Mouse (Mus musculus) liver, postnatal 0 days (tissue): Measurements from ENCODE around the gene Uchl4. TPM values are rescaled to one million over a fixed set of nuclear protein-coding genes. Genes with fewer than 3 reads are reported as not detected.
"Not testable (repeated sequence)": the region's sequence is repeated elsewhere in the genome, so short reads cannot be mapped to it uniquely, and the experiment has no call there.

Experiments used
- ATAC-seq: fragments of 200-750 bp; cut with Nextera tagmentation; 2 replicates; pipeline ENCODE4 v1.8.0; 2017; ENCODE audit warnings: mild to moderate bottlenecking, moderate library complexity
- DNase-seq: peaks from one replicate; pipeline ENCODE4 v3.0.0-alpha.2; 2016
- H3K27ac ChIP-seq: fragments of 300-500 bp; sonication (generic); 2 replicates; pipeline ENCODE4 v1.5.1; 2014; ENCODE audit warnings: antibody characterized with exemption, moderate library complexity, mild to moderate bottlenecking, low read depth
- H3K27me3 ChIP-seq: fragments of 300-500 bp; sonication (generic); 2 replicates; pipeline ENCODE4 v1.6.1; 2014; ENCODE audit warnings: low read length, control low read depth, mixed read lengths; ENCODE audit not compliant: insufficient read depth
- H3K36me3 ChIP-seq: fragments of 300-500 bp; sonication (generic); replicated peaks from 2 replicates; pipeline ENCODE4 v1.6.1; 2014; ENCODE audit warnings: mild to moderate bottlenecking, control low read depth, low read length, moderate library complexity, mixed read lengths; ENCODE audit not compliant: insufficient read depth
- H3K4me1 ChIP-seq: fragments of 300-500 bp; sonication (generic); 2 replicates; pipeline ENCODE4 v1.6.1; 2014; ENCODE audit warnings: antibody characterized with exemption, mild to moderate bottlenecking, control low read depth; ENCODE audit not compliant: insufficient read depth
- H3K4me2 ChIP-seq: fragments of 300-500 bp; sonication (generic); 2 replicates; pipeline ENCODE4 v1.6.1; 2014; ENCODE audit warnings: low read depth, mild to moderate bottlenecking, low read length, moderate library complexity, mixed read lengths
- H3K4me3 ChIP-seq: fragments of 300-500 bp; sonication (generic); 2 replicates; pipeline ENCODE4 v1.5.1; 2014; ENCODE audit warnings: low read depth, low read length
- H3K9ac ChIP-seq: fragments of 300-500 bp; sonication (generic); replicated peaks from 2 replicates; pipeline ENCODE4 v1.6.1; 2014; ENCODE audit warnings: mild to moderate bottlenecking, moderate library complexity
- H3K9me3 ChIP-seq: fragments of 300-500 bp; sonication (generic); 2 replicates; pipeline ENCODE4 v1.6.1; 2016; ENCODE audit warnings: mild to moderate bottlenecking, control low read depth, low read length, mixed read lengths
- CTCF ChIP-seq: sonication (generic); IDR thresholded peaks from 2 replicates; pipeline ENCODE4 v1.5.1; 2016; ENCODE audit warnings: antibody characterized with exemption, low read depth
- EP300 ChIP-seq: IDR thresholded peaks from 2 replicates; pipeline ENCODE4 v1.6.1; 2016; ENCODE audit warnings: antibody characterized with exemption, low read depth, mild to moderate bottlenecking
- WGBS: fragments of 180-500 bp; shearing (Covaris S2); extraction: QIAGEN DNeasy Blood & Tissue Kit; methylation state at CpG from one replicate; pipeline ENCODE4 v1.1.7; 2014; ENCODE audit not compliant: insufficient replicate concordance; 5-methylcytosine and 5-hydroxymethylcytosine counted together
- polyA plus RNA-seq: library from polyadenylated mRNA; unstranded; fragments of >200 nt; fragmentation: Nextera tagmentation; extraction: Ambion mirVana; gene quantifications from 2 replicates; pipeline ENCODE4 v1.2.1, GENCODE M21; 2015

Gene Uchl4
- polyA plus RNA-seq, 1 experiment from 2014 or later = 0.61 TPM

DNA sequence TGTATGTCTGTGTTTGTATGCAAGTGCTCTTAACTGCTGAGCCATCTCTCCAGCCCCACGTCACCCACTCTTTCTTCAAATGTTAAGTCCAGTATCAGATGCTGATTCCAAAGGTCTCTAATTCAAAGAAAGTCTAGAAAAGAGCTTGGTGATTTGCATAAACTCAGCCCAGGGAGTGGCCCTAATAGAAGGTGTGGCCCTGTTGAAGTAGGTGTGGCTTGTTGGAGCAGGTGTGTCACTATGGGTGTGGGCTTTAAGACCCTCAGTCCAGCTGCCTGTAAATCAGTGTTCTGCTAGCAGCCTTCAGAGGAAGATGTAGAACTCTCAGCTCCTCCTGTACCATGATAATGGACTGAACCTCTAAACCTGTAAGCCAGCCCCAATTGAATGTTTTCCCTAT is 32.2 kb downstream of the Uchl4 start:
- no peaks in the 10 kb centered on the region for H3K4me1 ChIP-seq
- ATAC-seq (no peak), DNase-seq (no peak)
- TF ChIP-seq CTCF = no peak
- TF ChIP-seq EP300 = no peak
- no peak overlapping the region for H3K9ac ChIP-seq
- H3K27me3 ChIP-seq = no peaks in the 10 kb centered on the region
- H3K9me3 ChIP-seq = no peaks in the 10 kb centered on the region
- H3K4me3 ChIP-seq = no peak overlapping the region
- H3K36me3 ChIP-seq = no peaks in the 10 kb centered on the region
- no peak overlapping the region for H3K27ac ChIP-seq
- WGBS = 69% methylated on average over 1 of the region's 1 CpGs
- no peak overlapping the region for H3K4me2 ChIP-seq

DNA sequence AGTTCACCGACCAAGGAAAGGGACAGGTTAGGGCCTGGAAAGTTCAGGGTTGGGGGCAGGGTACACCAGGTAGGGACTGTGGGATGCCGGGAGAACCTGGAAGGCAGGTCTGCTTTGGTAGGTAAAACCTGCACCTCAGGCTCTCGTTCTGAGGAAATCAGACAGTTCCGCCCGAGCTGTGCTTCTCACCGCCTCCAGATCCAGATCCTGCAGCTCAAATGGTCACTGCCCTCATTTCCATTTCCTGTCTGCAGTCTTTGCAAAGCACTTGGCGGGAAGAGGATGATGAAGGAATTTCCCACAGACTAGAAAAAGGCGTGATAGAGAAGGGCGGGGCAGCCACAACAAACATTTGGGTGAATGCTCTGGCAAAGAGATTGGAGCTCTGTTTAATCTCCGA is 33.2 kb downstream of the Uchl4 start:
- Histone ChIP-seq H3K4me2 (no peak overlapping the region), H3K27me3 (no peaks in the 10 kb centered on the region), H3K27ac (no peak overlapping the region), H3K36me3 (no peaks in the 10 kb centered on the region), H3K4me1 (no peaks in the 10 kb centered on the region), H3K4me3 (no peak overlapping the region), H3K9ac (no peak overlapping the region), H3K9me3 (no peaks in the 10 kb centered on the region)
- DNase-seq (no peak), ATAC-seq (no peak)
- WGBS = 68% methylated on average over 10 of the region's 10 CpGs
- TF ChIP-seq EP300 = no peak
- TF ChIP-seq CTCF = no peak

DNA sequence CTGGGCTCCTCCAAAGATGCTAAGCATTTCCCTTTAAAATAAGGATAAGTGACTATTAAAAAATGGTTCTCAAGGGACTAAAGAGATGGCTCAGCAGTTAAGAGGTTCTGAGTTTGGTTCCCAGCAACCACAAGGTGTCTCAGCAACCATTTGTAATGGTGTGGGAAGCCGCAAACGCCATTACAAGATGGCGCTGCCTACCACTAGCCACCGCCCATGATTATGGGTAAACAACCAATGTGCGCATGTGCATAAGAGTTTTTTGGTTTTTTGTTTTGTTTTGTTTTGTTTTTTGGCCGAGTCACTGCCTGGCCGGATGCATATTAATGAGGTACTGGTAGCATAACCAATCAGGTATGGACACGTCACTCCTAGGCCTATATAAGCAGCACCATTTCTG is 33.8 kb downstream of the Uchl4 start:
- DNase-seq, H3K4me2 ChIP-seq, H3K36me3 ChIP-seq, H3K9ac ChIP-seq, H3K9me3 ChIP-seq, H3K27me3 ChIP-seq, ATAC-seq, H3K4me1 ChIP-seq, H3K27ac ChIP-seq, H3K4me3 ChIP-seq: not testable (repeated sequence)
- 87% methylated on average over 8 of the region's 8 CpGs for WGBS

DNA sequence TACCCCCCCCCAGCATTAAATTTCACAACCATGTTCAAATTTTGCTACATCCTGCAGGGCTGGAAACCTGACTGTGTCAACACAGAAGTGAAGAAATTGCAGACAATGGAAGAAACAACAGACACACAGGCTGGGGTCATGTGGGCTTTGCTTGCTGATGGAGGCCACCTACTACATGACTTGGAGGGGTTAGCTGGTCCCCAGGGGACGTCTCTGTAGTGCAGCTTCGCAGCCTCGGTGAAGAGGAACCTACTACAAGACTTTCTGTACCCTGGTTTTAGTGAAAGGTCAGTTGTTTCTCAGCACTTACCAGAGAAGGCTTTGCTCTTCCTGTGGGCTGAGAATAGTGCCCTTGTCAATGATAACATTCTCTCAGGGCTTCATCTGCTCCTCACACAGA is 36.2 kb downstream of the Uchl4 start:
- no peaks in the 10 kb centered on the region for H3K36me3 ChIP-seq

DNA sequence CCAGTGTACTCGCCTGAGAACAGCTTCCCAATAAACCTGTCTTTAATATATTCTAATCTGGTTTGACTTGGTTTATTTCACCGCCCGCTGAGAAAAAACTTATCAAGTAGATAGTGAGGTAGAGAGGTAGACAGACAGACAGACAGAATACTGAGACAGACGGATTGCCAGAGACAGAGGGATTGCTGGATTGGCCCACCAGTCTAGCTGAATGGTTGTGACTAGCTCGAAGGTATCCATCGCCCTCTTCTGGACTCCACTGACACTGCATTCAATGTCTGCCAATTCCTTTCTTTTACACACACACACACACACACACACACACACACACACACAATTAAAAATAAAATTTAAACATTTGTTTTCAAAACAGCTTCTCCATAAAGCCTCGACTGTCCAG is 37.6 kb downstream of the Uchl4 start:
- ATAC-seq (no peak), DNase-seq (peak; percentile 57)
- H3K9ac ChIP-seq = no peak overlapping the region
- no peak overlapping the region for H3K4me3 ChIP-seq
- TF ChIP-seq EP300 = no peak
- peak; percentile 72 for TF ChIP-seq CTCF
- 48% methylated on average over 7 of the region's 7 CpGs for WGBS
- H3K27ac ChIP-seq = no peak overlapping the region
- no peaks in the 10 kb centered on the region for H3K36me3 ChIP-seq
- no peak overlapping the region for H3K4me2 ChIP-seq
- H3K9me3 ChIP-seq = no peaks in the 10 kb centered on the region
- H3K4me1 ChIP-seq = no peaks in the 10 kb centered on the region
- H3K27me3 ChIP-seq = no peaks in the 10 kb centered on the region

More for the DNA sequence above, 36.2 kb downstream of the Uchl4 start:
- DNase-seq (no peak), ATAC-seq (no peak)
- Histone ChIP-seq H3K4me2 (no peak overlapping the region), H3K4me3 (no peak overlapping the region), H3K9ac (no peak overlapping the region), H3K4me1 (no peaks in the 10 kb centered on the region), H3K9me3 (no peaks in the 10 kb centered on the region), H3K27me3 (no peaks in the 10 kb centered on the region), H3K27ac (no peak overlapping the region)
- 49% methylated on average over 3 of the region's 3 CpGs for WGBS
- TF ChIP-seq CTCF (no peak), EP300 (no peak)

DNA sequence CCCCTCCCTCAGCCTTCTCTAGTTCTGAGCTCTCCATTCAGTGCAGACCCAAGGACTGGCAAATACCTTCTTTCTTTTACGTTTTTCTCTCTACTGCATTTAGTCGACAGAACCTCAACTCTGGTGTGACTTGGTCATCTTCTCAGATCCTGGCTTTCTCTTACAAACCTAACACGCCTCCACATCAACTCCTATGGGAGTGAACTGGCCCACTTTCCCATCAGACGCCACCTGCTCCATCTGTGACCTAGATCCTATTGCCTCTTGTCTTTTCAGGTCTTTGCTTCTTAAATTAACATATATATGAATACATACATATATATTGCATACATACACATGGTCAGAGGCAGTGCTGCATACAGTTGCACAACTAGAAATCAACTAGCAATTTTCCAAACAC is 38.8 kb downstream of the Uchl4 start:
- Histone ChIP-seq H3K9ac (no peak overlapping the region), H3K9me3 (no peaks in the 10 kb centered on the region), H3K4me2 (no peak overlapping the region), H3K36me3 (no peaks in the 10 kb centered on the region), H3K4me1 (no peaks in the 10 kb centered on the region), H3K27me3 (no peaks in the 10 kb centered on the region), H3K27ac (no peak overlapping the region), H3K4me3 (no peak overlapping the region)
- 74% methylated on average over 4 of the region's 4 CpGs for WGBS
- ATAC-seq (no peak), DNase-seq (no peak)
- no peak for TF ChIP-seq CTCF
- TF ChIP-seq EP300 = no peak

DNA sequence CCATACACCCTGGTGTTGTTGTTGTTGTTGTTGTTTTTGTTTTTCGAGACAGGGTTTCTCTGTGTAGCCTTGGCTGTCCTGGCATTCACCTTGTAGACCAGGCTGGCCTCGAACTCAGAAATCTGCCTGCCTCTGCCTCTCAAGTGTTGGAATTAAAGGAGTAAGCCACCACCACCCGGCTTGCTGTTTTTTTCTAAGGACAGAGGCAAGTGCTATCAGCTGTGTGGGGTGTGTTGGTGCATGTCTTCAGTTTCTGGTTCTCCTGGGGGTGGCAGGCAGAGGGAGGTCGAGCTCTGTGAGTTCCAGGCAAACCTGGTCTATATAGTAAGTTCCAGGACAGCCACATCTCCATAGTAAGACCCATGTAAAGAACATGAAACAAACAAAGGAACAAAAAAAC is 39.3 kb downstream of the Uchl4 start:
- WGBS = 70% methylated on average over 4 of the region's 4 CpGs
- Histone ChIP-seq H3K9me3 (no peaks in the 10 kb centered on the region), H3K27me3 (no peaks in the 10 kb centered on the region), H3K9ac (no peak overlapping the region), H3K36me3 (no peaks in the 10 kb centered on the region), H3K4me3 (no peak overlapping the region), H3K4me2 (no peak overlapping the region), H3K4me1 (no peaks in the 10 kb centered on the region), H3K27ac (no peak overlapping the region)
- ATAC-seq = no peak
- TF ChIP-seq CTCF (no peak), EP300 (no peak)
- no peak for DNase-seq
